Mouse (Mus musculus) left cerebral cortex, adult 8-10 months (tissue): ENCODE measurements around the gene Atp2b4. TPM values are rescaled to one million over a fixed set of nuclear protein-coding genes. Genes with fewer than 3 reads are reported as not detected.

Experiments used
- DNase-seq, 2 experiments: peaks; one replicate each; pipeline ENCODE4 v3.0.0; 2022; ENCODE audit warnings: low spot score in 2 of 2
- total RNA-seq, 4 experiments: library from RNA; stranded (reverse); gene quantifications; 2 replicates each; pipeline ENCODE4 v1.2.4; 2022

Atp2b4 gene
- 100 to 1,000 TPM; 184 to 229 (median 204) TPM for total RNA-seq

DNA sequence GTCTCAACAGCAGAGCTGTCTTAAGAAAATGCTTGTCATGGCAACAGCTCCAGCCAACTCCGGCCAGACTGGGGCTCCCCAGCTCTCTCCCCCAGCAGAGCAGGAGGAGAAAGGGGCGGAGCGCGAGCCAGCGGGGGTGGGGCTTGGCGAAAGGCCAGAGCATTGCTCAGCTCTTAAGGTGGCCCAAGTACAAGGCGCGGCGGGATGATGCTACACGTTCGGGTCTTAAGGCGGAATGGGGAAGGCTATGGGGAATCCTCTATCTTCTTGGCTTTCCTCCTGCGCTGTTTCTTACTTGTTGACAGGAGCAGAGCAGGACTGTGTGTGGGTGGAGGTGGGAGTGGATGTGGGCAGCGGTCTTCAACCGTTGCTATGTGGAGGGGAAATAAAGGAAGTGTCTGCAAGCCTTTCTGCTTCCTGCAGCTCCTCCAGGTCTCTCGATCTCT is at the start of gene Atp2b4:
TSS of gene Atp2b4 (minus strand) at position 94 of the 446 bp plus-strand sequence.
- peak; percentile 92 to 93 for DNase-seq

DNA sequence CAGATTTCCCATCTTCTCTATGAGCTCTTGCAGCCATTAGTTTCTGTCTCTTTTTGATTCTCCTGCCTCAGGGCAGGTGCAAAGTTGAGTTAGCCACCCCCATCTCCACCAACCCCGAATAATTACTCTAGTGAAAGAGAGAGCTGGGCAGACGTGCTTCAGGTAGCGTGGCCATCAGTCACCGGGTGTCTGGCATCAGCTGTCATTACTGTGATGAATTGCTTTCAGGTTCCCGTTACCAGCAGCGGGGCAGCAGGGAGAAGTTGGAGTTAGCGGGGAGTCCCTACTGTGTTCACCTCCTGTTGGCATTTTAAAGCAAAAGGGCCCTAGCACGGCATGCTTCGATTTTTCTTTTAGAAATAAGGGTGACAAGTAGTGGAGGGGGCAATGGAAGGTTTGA is 43.9 kb upstream of the Atp2b4 start:
- DNase-seq = no peak

- DNase-seq = no peak
Measured at GRCm38 (mm10) chr1:133843900-133844299, 43.1 kb upstream of the Atp2b4 start.

DNA sequence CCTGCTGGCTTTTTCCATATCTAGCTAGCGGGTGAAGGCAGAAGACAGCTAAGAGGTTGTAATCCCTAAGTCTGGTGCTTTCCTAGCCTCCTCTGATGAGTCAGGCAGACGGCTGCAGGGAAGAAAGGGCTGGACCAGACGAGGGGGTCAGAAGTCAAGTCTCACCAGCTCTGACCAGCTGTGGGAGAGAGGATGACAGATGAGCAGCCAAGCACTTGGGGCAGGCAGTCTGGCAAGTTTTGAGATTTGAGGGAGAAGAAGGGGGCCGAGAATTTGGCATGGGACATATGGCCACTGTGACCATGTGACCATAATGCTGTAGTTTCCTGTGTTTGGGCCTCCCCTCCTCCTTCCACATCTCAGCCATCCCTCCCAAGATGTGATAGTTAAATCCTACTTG is 42.5 kb upstream of the Atp2b4 start:
- DNase-seq = no peak

- peak in 1 of 2 experiments; percentile 89 for DNase-seq
Measured at GRCm38 (mm10) chr1:133842074-133842725, 41.4 kb upstream of the Atp2b4 start.

DNA sequence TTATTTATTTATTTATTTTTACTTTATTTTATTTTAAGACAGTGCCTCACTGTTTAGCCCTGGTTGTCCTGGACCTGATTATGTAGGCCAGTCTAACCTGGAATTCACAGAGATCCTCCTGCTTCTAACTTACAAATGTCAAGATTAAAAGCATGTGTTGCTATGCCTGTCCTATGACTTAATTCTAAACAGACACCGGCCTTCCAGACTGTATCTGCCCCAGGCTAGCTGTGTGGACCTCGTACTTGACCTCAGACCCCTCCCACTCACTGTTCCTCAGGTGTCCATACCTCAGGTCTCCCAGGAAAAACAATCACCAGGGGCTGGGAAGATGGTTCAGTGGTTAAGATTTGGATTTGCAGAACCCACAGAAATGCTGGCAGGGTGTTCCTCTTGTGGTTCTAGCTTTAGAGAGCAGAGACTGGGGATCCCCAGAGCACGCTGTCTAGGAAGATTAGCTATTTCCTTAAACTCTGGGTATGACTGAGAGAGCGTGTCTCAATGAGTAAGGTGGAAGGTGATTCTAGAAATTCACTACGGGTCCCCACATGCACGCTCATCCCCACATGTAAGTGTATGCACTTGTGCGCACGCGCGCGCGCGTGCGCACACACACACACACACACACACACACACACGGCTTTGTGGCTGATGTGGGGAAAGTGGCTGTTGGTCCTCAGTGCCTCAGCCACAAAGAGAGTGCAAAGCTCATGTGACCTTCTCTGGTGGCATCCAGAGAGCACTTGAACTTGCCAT is 40.5 kb upstream of the Atp2b4 start:
- no peak for DNase-seq

DNA sequence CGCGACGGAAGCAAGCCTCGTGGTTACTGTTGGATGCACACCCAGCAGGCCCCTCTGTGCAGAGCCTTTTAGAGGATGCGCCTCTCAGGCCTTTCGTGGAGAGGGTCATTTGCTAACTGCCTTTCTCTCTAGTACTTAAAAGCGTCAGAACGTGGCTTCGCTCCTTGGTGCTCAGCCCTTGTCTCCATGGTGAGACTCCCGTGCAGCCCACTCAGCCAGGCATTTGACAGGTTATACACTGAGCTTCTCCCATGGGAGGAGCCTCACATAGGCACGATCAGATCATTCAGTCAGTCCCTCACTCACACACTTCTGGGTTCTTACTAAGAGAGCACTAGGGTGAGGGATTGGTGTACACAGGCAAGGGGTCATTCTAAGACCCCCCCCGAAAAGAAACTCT is 39.7 kb upstream of the Atp2b4 start:
- DNase-seq = no peak

GRCm38 (mm10) chr1:133834309-133834708 is 33.5 kb upstream of the Atp2b4 start:
- no peak for DNase-seq

DNA sequence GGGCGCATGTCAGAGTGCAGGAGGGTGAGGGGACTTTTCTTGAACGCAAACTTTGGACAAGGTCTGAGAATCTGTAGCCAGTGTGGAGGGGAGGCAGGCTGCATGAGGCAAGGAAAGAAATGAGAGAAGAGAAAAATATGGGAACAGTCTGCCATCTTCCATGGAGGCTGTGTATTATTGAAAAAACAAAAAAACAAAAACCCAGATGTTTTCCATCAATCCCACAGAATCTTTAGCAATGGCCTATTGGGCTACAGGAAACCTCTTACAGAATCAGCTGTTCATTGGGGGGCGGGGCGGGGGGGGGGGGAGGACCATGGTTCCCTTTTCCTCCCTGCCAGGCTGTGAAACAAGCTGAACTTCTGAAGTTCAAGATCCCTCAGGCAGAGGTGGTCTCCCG is 31.9 kb upstream of the Atp2b4 start:
- no peak for DNase-seq

GRCm38 (mm10) chr1:133826193-133826592 is 25.4 kb upstream of the Atp2b4 start:
- no peak for DNase-seq

DNA sequence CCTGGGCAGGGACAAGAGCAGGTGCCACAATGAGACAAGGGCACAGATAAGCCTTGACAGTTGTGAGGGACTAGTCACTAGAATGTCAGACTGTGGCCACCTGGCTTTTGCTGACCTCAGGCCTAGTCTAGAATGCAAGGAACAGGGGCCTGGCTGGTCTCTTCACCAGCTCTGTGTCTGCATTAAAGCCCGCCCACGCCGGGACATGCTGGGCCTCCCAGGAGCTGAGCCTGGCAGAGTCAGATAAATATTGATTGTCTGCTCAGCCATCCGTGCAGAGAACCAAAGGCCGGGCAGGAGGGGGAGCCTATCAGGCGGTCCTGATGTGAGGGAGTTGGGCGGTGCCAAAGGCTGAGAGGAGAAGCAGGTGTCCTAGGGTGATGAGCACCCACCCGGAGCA is 24.7 kb upstream of the Atp2b4 start:
- no peak for DNase-seq

DNA sequence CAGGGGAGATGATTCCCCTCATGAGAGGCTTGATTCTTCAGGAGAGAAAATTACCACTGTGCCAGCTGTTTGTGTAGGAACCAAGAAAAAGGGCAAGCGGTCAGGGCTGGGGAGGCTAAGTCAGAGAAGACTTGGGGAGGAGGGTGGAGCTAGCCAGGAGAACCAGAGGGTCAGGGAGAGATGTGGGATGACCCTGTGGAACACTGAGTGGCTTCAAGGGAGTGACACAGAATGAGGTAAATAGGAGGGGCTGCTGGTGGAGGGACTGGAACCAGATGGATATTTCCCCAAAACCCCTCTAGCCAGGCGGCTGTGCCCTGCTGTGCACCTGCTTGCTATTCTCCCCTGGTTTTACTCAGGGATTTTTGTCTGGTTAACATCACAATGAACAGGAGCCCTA is 24.3 kb upstream of the Atp2b4 start:
- no peak for DNase-seq

DNA sequence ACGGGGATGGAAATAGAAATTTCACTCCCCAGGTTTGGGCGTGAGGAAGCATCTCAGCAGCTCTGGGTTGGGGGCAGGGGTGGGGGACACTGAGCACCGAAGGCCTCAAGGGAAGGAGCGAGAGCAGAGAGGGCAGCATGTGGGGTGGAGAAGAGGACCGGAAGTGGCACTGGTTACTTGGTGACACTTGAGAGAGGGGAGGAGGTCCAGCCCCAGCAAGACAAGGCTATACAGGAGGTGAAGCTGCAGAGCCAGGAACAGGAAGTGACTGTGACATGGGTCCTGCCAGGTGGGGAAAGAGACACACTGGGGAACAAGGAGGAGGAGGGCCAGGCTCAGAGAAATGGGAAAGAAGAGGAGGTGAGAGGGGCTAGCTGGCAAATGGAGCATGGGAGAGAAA is 20.3 kb upstream of the Atp2b4 start:
- DNase-seq = no peak

- no peak for DNase-seq
Measured at GRCm38 (mm10) chr1:133820100-133820499, 19.3 kb upstream of the Atp2b4 start.

DNA sequence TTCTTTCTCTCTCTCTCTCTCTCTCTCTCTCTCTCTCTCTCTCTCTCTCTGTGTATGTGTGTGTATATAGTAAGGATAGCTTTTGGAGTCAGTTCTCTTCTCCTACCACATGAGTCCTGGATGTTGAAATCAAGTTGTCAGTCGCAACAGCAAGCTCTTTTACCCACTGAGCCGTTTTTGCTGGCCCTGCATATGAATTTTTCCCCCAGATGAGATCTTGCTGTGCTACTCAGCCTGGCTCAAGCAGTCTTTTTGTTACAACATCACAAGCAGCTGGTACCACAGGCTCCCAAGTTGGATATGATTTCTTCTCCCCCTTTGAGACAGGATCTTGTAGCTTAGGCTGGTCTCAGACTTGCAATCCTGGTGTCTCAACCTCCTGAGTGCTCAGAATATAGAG is 17.7 kb upstream of the Atp2b4 start:
- DNase-seq = no peak

- DNase-seq = no peak
Measured at GRCm38 (mm10) chr1:133815747-133816491, 15.1 kb upstream of the Atp2b4 start.

DNA sequence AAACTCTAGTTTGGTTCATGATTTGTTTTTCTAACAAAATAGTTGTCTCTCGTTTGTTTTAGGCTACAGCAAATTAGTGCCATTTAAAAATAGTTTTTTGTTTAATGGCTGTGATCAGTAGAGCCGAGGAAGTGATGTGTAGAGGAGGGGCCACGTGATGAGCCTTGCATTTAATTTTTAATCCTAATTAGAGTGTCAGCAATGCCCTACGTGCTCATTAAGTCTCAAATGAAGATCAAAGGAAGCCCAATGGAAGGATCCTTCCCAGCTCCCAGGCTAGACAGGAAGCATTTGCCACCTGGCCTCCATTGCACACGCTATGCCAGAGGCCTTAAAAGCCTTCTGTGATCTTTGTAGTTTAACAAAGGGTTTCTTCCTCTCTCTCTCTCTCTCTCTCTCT is 8.5 kb upstream of the Atp2b4 start:
- no peak for DNase-seq

- DNase-seq = no peak
Measured at GRCm38 (mm10) chr1:133808020-133808419, 7.2 kb upstream of the Atp2b4 start.

- DNase-seq = no peak
Measured at GRCm38 (mm10) chr1:133801743-133802142, 902 bp upstream of the Atp2b4 start.

GRCm38 (mm10) chr1:133800512-133800911 is 329 bp downstream of the Atp2b4 start:
- no peak for DNase-seq

GRCm38 (mm10) chr1:133799686-133800445 is 975 bp downstream of the Atp2b4 start:
- no peak for DNase-seq
